Mouse (Mus musculus): ENCODE measurements at regions not wholly inside any gene's neighbourhood (a gene's known extent, or its start where the extent isn't known, plus 50 kb on each side); places are given as distances from the start of the nearest gene placed in this dataset.

DNA sequence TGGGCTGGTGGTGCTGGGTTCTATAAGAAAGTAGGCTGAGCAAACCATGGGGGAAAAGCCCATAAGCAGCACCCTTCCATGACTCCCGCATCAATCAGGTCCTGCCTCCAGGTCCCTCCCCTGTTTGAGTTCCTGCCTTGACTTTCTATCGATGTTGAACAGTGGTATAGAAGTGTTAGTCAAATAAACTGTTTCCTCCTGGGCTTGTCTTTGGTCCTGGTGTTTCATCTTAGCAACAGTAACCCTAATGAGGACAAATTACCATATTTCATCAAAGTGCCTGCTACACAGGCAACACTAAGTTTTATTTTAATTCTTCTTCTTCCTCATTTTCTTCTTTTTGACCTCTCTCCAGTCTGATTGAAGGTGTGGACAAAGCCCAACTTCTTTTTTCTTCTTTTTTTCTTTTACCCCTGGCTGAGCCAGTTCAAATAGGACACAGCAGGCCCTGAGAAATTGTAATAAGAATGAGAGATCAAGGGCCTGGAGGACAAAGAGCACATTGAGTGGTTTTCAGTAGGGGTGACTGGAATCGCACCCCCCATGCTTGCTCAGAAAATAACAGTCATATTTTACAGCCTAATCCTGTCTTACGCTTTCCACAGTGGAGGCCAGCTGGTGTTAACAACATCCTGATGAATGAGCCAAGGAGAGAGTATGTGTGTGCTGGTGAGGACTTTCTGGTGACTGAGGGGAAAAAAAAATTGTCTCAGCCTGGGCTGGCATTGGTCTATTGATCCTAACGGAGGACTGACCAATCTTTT is 78.1 kb upstream of the Teddm2 start:
- Histone ChIP-seq H3K27me3 (ENCODE audit: control insufficient read depth, insufficient read depth, insufficient read length) (no peaks in the 10 kb centered on the region), H3K4me3 (no peak overlapping the region), H3K79me2 (ENCODE audit: control insufficient read depth, insufficient read depth) (no peaks in the 10 kb centered on the region), H3K4me2 (ENCODE audit: low read depth) (no peak overlapping the region), H3ac (ENCODE audit: control insufficient read depth, insufficient read length) (no peak overlapping the region), H3K36me3 (ENCODE audit: control insufficient read depth, insufficient read depth) (no peaks in the 10 kb centered on the region)
- TF ChIP-seq E2F4 (IDR thresholded peaks at IDR 0.05; ENCODE audit: insufficient read depth): no peak
- no peak for TF ChIP-seq USF1 (IDR thresholded peaks at IDR 0.05; ENCODE audit: low read depth)

DNA sequence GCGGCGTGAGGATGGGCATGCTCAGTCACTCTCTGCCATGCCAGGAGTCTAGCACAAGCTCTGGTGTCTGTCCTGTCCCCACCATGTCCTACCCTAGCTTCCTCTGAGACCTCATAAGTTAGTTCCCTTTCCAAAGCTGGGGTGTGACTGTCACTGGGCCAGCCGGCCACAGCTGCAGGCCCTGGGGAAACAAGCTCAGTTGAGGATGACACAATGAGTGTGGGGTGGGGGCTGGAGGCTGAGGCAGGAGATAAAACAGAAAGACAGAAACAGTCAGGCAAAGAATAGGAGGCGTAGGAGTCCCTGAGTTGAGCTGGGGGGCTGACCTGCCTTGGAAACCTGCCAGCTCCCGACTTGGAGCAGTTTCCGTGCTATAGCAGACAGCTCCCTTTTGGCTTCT is 80.9 kb upstream of the Teddm2 start:
- Histone ChIP-seq H3K36me3 (ENCODE audit: control insufficient read depth, insufficient read depth) (no peaks in the 10 kb centered on the region), H3K4me3 (no peak overlapping the region)

DNA sequence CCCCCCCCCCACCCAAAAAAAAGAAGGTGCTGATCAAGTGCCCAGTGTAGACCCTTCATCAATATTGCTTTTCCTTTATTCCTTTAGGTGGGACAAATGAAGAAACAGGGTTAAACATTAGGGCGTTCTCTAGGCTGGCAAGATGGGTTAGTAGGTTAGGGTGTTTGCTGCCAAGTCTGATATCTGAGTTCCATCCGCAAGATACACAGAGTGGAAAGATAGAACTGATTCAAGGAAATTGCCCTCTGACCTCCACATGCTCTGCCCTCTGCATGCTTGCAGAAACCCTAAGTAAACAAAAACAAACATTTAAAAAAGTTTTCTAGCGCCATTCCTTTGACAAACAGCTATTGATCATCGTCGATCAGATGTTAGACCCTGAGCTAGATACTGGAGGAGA is 85.6 kb upstream of the Teddm2 start:
- H3K27me3 ChIP-seq (ENCODE audit: control insufficient read depth, insufficient read depth, insufficient read length): no peaks in the 10 kb centered on the region
- no peaks in the 10 kb centered on the region for H3K79me2 ChIP-seq (ENCODE audit: control insufficient read depth, insufficient read depth)
- TF ChIP-seq CEBPB (IDR thresholded peaks at IDR 0.05; ENCODE audit: insufficient read depth, poor library complexity, severe bottlenecking) (no peak), USF1 (IDR thresholded peaks at IDR 0.05; ENCODE audit: low read depth) (no peak), TCF3 (IDR thresholded peaks at IDR 0.05; ENCODE audit: insufficient read length, low read depth) (no peak)
- no peaks in the 10 kb centered on the region for H3K36me3 ChIP-seq (ENCODE audit: control insufficient read depth, insufficient read depth)
- H3K4me2 ChIP-seq (ENCODE audit: low read depth): no peak overlapping the region
- no peak overlapping the region for H3K4me3 ChIP-seq
- no peak overlapping the region for H3ac ChIP-seq (ENCODE audit: control insufficient read depth, insufficient read length)

More for the DNA sequence above, 80.9 kb upstream of the Teddm2 start:
- TF ChIP-seq SRF (IDR thresholded peaks at IDR 0.05; ENCODE audit: control insufficient read depth, insufficient read length, low read depth) (no peak), TCF12 (IDR thresholded peaks at IDR 0.05; ENCODE audit: insufficient read depth, poor library complexity, severe bottlenecking) (no peak), MYOD1 (IDR thresholded peaks at IDR 0.05; ENCODE audit: control insufficient read depth in 1 of 3, insufficient read length in 2 of 3, low read depth in 2 of 3) (no peak), USF1 (IDR thresholded peaks at IDR 0.05; ENCODE audit: low read depth) (no peak), TCF3 (IDR thresholded peaks at IDR 0.05; ENCODE audit: insufficient read length, low read depth) (no peak), POLR2AphosphoS2 (IDR thresholded peaks at IDR 0.05; ENCODE audit: insufficient read length, low read depth) (no peak), E2F4 (IDR thresholded peaks at IDR 0.05; ENCODE audit: insufficient read depth) (no peak), POLR2A (IDR thresholded peaks at IDR 0.05; ENCODE audit: insufficient read length, low read depth) (no peak), MYOG (IDR thresholded peaks at IDR 0.05; ENCODE audit: control insufficient read depth in 1 of 3, insufficient read depth in 1 of 3, insufficient read length in 2 of 3, low read depth in 2 of 3) (no peak), REST (IDR thresholded peaks at IDR 0.05; ENCODE audit: insufficient read depth, insufficient read length) (no peak), CEBPB (IDR thresholded peaks at IDR 0.05; ENCODE audit: insufficient read depth, poor library complexity, severe bottlenecking) (no peak), MAX (IDR thresholded peaks at IDR 0.05; ENCODE audit: low read depth) (no peak)
- H3K4me2 ChIP-seq (ENCODE audit: low read depth): no peak overlapping the region
- H3ac ChIP-seq (ENCODE audit: control insufficient read depth, insufficient read length): no peak overlapping the region
- H3K27me3 ChIP-seq (ENCODE audit: control insufficient read depth, insufficient read depth, insufficient read length): no peaks in the 10 kb centered on the region
- H3K79me2 ChIP-seq (ENCODE audit: control insufficient read depth, insufficient read depth): no peaks in the 10 kb centered on the region

DNA sequence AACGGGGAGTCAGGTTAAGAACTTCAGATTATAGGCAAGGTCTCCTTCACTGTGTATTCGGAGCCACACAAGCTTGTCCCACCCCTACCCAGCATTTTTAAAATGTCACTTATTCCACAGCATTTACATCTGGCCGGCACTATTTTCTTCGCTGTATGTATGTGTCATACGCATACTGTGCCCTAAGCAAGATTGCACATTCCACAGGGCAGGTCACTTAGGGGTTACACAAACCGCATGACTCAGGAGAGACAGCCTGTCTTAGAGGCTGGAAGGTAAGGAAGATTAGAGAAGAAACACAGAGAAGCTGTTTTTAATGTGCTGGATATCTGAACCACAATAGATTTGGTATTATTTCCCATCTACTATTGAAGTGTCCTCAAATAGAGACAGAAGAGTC is 86.6 kb upstream of the Teddm2 start:
- Histone ChIP-seq H3K79me2 (ENCODE audit: control insufficient read depth, insufficient read depth) (no peaks in the 10 kb centered on the region), H3K4me2 (ENCODE audit: low read depth) (no peak overlapping the region), H3K4me3 (no peak overlapping the region), H3ac (ENCODE audit: control insufficient read depth, insufficient read length) (no peak overlapping the region), H3K36me3 (ENCODE audit: control insufficient read depth, insufficient read depth) (no peaks in the 10 kb centered on the region), H3K27me3 (ENCODE audit: control insufficient read depth, insufficient read depth, insufficient read length) (no peaks in the 10 kb centered on the region)
- TF ChIP-seq USF1 (IDR thresholded peaks at IDR 0.05; ENCODE audit: low read depth): no peak
- TF ChIP-seq POLR2AphosphoS2 (IDR thresholded peaks at IDR 0.05; ENCODE audit: insufficient read length, low read depth): no peak
- TF ChIP-seq TCF12 (IDR thresholded peaks at IDR 0.05; ENCODE audit: insufficient read depth, poor library complexity, severe bottlenecking): no peak
- no peak for TF ChIP-seq E2F4 (IDR thresholded peaks at IDR 0.05; ENCODE audit: insufficient read depth)
- TF ChIP-seq MAX (IDR thresholded peaks at IDR 0.05; ENCODE audit: low read depth): no peak
- TF ChIP-seq MYOG (IDR thresholded peaks at IDR 0.05; ENCODE audit: control insufficient read depth in 1 of 3, insufficient read depth in 1 of 3, insufficient read length in 2 of 3, low read depth in 2 of 3): no peak
- no peak for TF ChIP-seq CEBPB (IDR thresholded peaks at IDR 0.05; ENCODE audit: insufficient read depth, poor library complexity, severe bottlenecking)
- no peak for TF ChIP-seq REST (IDR thresholded peaks at IDR 0.05; ENCODE audit: insufficient read depth, insufficient read length)
- TF ChIP-seq TCF3 (IDR thresholded peaks at IDR 0.05; ENCODE audit: insufficient read length, low read depth): no peak
- TF ChIP-seq POLR2A (IDR thresholded peaks at IDR 0.05; ENCODE audit: insufficient read length, low read depth): no peak
- no peak for TF ChIP-seq SRF (IDR thresholded peaks at IDR 0.05; ENCODE audit: control insufficient read depth, insufficient read length, low read depth)
- TF ChIP-seq MYOD1 (IDR thresholded peaks at IDR 0.05; ENCODE audit: control insufficient read depth in 1 of 3, insufficient read length in 2 of 3, low read depth in 2 of 3): no peak

DNA sequence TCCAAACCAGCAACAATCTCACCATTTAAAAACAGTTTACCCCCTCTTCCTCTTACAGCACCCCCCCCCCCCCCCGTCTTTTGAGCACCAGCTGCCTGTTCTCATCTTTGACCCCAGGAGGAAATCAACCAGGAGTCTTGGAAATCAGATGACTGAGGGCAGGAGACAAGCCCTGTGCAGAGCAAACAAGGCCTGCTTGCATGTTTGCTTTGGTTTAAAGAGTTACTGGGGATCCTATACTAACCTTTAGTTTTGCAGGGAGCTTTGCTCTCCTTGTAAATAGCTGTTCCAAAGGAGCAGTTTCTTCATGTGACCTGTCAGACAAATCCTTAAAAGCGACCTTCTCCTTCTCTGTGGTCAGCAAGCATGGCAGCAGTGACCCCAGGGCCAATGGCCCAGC is 88.3 kb upstream of the Teddm2 start:
- H3K36me3 ChIP-seq (ENCODE audit: control insufficient read depth, insufficient read depth): no peaks in the 10 kb centered on the region
- no peak overlapping the region for H3K4me2 ChIP-seq (ENCODE audit: low read depth)
- no peaks in the 10 kb centered on the region for H3K27me3 ChIP-seq (ENCODE audit: control insufficient read depth, insufficient read depth, insufficient read length)
- H3K4me3 ChIP-seq: no peak overlapping the region
- H3K79me2 ChIP-seq (ENCODE audit: control insufficient read depth, insufficient read depth): no peaks in the 10 kb centered on the region
- no peak overlapping the region for H3ac ChIP-seq (ENCODE audit: control insufficient read depth, insufficient read length)
- TF ChIP-seq MYOG (IDR thresholded peaks at IDR 0.05; ENCODE audit: control insufficient read depth in 1 of 3, insufficient read depth in 1 of 3, insufficient read length in 2 of 3, low read depth in 2 of 3): no peak
- no peak for TF ChIP-seq POLR2AphosphoS2 (IDR thresholded peaks at IDR 0.05; ENCODE audit: insufficient read length, low read depth)
- TF ChIP-seq TCF12 (IDR thresholded peaks at IDR 0.05; ENCODE audit: insufficient read depth, poor library complexity, severe bottlenecking): no peak
- TF ChIP-seq CEBPB (IDR thresholded peaks at IDR 0.05; ENCODE audit: insufficient read depth, poor library complexity, severe bottlenecking): no peak
- no peak for TF ChIP-seq SRF (IDR thresholded peaks at IDR 0.05; ENCODE audit: control insufficient read depth, insufficient read length, low read depth)
- no peak for TF ChIP-seq E2F4 (IDR thresholded peaks at IDR 0.05; ENCODE audit: insufficient read depth)
- TF ChIP-seq POLR2A (IDR thresholded peaks at IDR 0.05; ENCODE audit: insufficient read length, low read depth): no peak
- TF ChIP-seq MAX (IDR thresholded peaks at IDR 0.05; ENCODE audit: low read depth): no peak
- no peak for TF ChIP-seq TCF3 (IDR thresholded peaks at IDR 0.05; ENCODE audit: insufficient read length, low read depth)
- TF ChIP-seq MYOD1 (IDR thresholded peaks at IDR 0.05; ENCODE audit: control insufficient read depth in 1 of 3, insufficient read length in 2 of 3, low read depth in 2 of 3): no peak
- no peak for TF ChIP-seq USF1 (IDR thresholded peaks at IDR 0.05; ENCODE audit: low read depth)
- TF ChIP-seq REST (IDR thresholded peaks at IDR 0.05; ENCODE audit: insufficient read depth, insufficient read length): no peak

Data from myocyte (in vitro differentiated cells).